Mouse (Mus musculus): ENCODE measurements around the gene Rnf208. TPM values are rescaled to one million over a fixed set of nuclear protein-coding genes. Genes with fewer than 3 reads are reported as not detected.

Gene Rnf208
- polyA plus RNA-seq (2017; shearing (Covaris generic)): 0.37 TPM

GRCm38 (mm10) chr2:25242101-25242506 lies at the start of gene Rnf208, which contains the start of gene Cysrt1:
Rnf208 (plus strand) TSS chr2:25242255.
Cysrt1 (minus strand) TSS chr2:25242452.

GRCm38 (mm10) chr2:25196172-25196954 lies 45.7 kb upstream of the Rnf208 start, which contains the start of gene Tor4a:
Tor4a (minus strand) TSS chr2:25196886.

GRCm38 (mm10) chr2:25211121-25211670 lies 30.9 kb upstream of the Rnf208 start, which contains the start of gene Nelfb:
Nelfb (minus strand) TSS chr2:25211489.

GRCm38 (mm10) chr2:25214444-25214843 lies 27.6 kb upstream of the Rnf208 start, which contains the start of gene Stpg3:
Stpg3 (minus strand) TSS chr2:25214637.

GRCm38 (mm10) chr2:25218445-25218844 lies 23.6 kb upstream of the Rnf208 start, which contains the start of gene Fam166a:
Fam166a (plus strand) TSS chr2:25218745.

GRCm38 (mm10) chr2:25224492-25224765 lies 17.6 kb upstream of the Rnf208 start, which contains the start of gene Tubb4b:
Tubb4b (minus strand) TSS chr2:25224702.

GRCm38 (mm10) chr2:25234050-25234449 lies 8.0 kb upstream of the Rnf208 start, which contains the start of gene Slc34a3:
Slc34a3 (minus strand) TSS chr2:25234364.

GRCm38 (mm10) chr2:25236614-25237013 lies 5.4 kb upstream of the Rnf208 start, which contains the start of gene Rnf224:
Rnf224 (minus strand) TSS chr2:25236787.

GRCm38 (mm10) chr2:25246183-25247072 lies 4.4 kb downstream of the Rnf208 start, which contains the start of gene AL732309.1:
AL732309.1 (minus strand) TSS chr2:25246863.

GRCm38 (mm10) chr2:25255284-25255779 lies 13.3 kb downstream of the Rnf208 start, which contains the start of gene Tmem203:
Tmem203 (plus strand) TSS chr2:25255439.

GRCm38 (mm10) chr2:25262291-25262767 lies 20.3 kb downstream of the Rnf208 start, which contains the start of gene Tprn:
Tprn (plus strand) TSS chr2:25262618.

GRCm38 (mm10) chr2:25271827-25272511 lies 29.9 kb downstream of the Rnf208 start, which contains the start of the genes Ssna1 and Anapc2:
Ssna1 (minus strand) TSS chr2:25272438.
Anapc2 (plus strand) TSS chr2:25272478.

GRCm38 (mm10) chr2:25287927-25288649 lies 46.0 kb downstream of the Rnf208 start, which contains the start of gene Tmem210:
Tmem210 (plus strand) TSS chr2:25288145.

GRCm38 (mm10) chr2:25289651-25290050 lies 47.6 kb downstream of the Rnf208 start, which contains the start of gene Lrrc26:
Lrrc26 (plus strand) TSS chr2:25289915.

Other genes starting within 250 kb of the Rnf208 start
- 20.8 TPM for gene Nsmf, start 187.9 kb upstream of the Rnf208 start, polyA plus RNA-seq (2017; shearing (Covaris generic))
- gene Entpd8, start 162.0 kb upstream of the Rnf208 start, polyA plus RNA-seq (2017; shearing (Covaris generic)): not detected
- not detected for gene Noxa1, start 147.1 kb upstream of the Rnf208 start, polyA plus RNA-seq (2017; shearing (Covaris generic))
- 3.0 TPM for gene Nrarp, start 61.5 kb upstream of the Rnf208 start, polyA plus RNA-seq (2017; shearing (Covaris generic))
- gene Tor4a, start 45.4 kb upstream of the Rnf208 start, polyA plus RNA-seq (2017; shearing (Covaris generic)): 20.7 TPM
- 97.1 TPM for gene Nelfb, start 30.8 kb upstream of the Rnf208 start, polyA plus RNA-seq (2017; shearing (Covaris generic))
- not detected for gene Stpg3, start 27.6 kb upstream of the Rnf208 start, polyA plus RNA-seq (2017; shearing (Covaris generic))
- not detected for gene Fam166a, start 23.5 kb upstream of the Rnf208 start, polyA plus RNA-seq (2017; shearing (Covaris generic))
- 99.9 TPM for gene Tubb4b, start 17.6 kb upstream of the Rnf208 start, polyA plus RNA-seq (2017; shearing (Covaris generic))
- gene Slc34a3, start 7.9 kb upstream of the Rnf208 start, polyA plus RNA-seq (2017; shearing (Covaris generic)): not detected
- not detected for gene Rnf224, start 5.5 kb upstream of the Rnf208 start, polyA plus RNA-seq (2017; shearing (Covaris generic))
- not detected for gene Cysrt1, start 197 bp downstream of the Rnf208 start, polyA plus RNA-seq (2017; shearing (Covaris generic))
- 9.7 TPM for gene AL732309.1, start 4.6 kb downstream of the Rnf208 start, polyA plus RNA-seq (2017; shearing (Covaris generic))
- 26.6 TPM for gene Tmem203, start 13.2 kb downstream of the Rnf208 start, polyA plus RNA-seq (2017; shearing (Covaris generic))
- gene Tprn, start 20.4 kb downstream of the Rnf208 start, polyA plus RNA-seq (2017; shearing (Covaris generic)): 24.1 TPM
- gene Ssna1, start 30.2 kb downstream of the Rnf208 start, polyA plus RNA-seq (2017; shearing (Covaris generic)): 81.2 TPM
- 101 TPM for gene Anapc2, start 30.2 kb downstream of the Rnf208 start, polyA plus RNA-seq (2017; shearing (Covaris generic))
- gene Tmem210, start 45.9 kb downstream of the Rnf208 start, polyA plus RNA-seq (2017; shearing (Covaris generic)): not detected
- not detected for gene Lrrc26, start 47.7 kb downstream of the Rnf208 start, polyA plus RNA-seq (2017; shearing (Covaris generic))
- not detected for gene Grin1, start 76.9 kb downstream of the Rnf208 start, polyA plus RNA-seq (2017; shearing (Covaris generic))
- 26.7 TPM for gene Man1b1, start 90.1 kb downstream of the Rnf208 start, polyA plus RNA-seq (2017; shearing (Covaris generic))
- gene Dpp7, start 114.1 kb downstream of the Rnf208 start, polyA plus RNA-seq (2017; shearing (Covaris generic)): 6.7 TPM
- 14.2 TPM for gene Uap1l1, start 123.4 kb downstream of the Rnf208 start, polyA plus RNA-seq (2017; shearing (Covaris generic))
- not detected for gene Sapcd2, start 130.1 kb downstream of the Rnf208 start, polyA plus RNA-seq (2017; shearing (Covaris generic))
- gene Entpd2, start 153.6 kb downstream of the Rnf208 start, polyA plus RNA-seq (2017; shearing (Covaris generic)): not detected
- gene Npdc1, start 157.1 kb downstream of the Rnf208 start, polyA plus RNA-seq (2017; shearing (Covaris generic)): 0.47 TPM
- not detected for gene Fut7, start 181.0 kb downstream of the Rnf208 start, polyA plus RNA-seq (2017; shearing (Covaris generic))
- gene Abca2, start 186.4 kb downstream of the Rnf208 start, polyA plus RNA-seq (2017; shearing (Covaris generic)): 44.9 TPM
- 5.1 TPM for gene Clic3, start 214.6 kb downstream of the Rnf208 start, polyA plus RNA-seq (2017; shearing (Covaris generic))
- 74.5 TPM for gene Paxx, start 218.8 kb downstream of the Rnf208 start, polyA plus RNA-seq (2017; shearing (Covaris generic))
- not detected for gene Ptgds, start 227.8 kb downstream of the Rnf208 start, polyA plus RNA-seq (2017; shearing (Covaris generic))

Measured in naive thymus-derived CD4-positive, alpha-beta T cell, adult 5 months (primary cell).